Mouse (Mus musculus) adrenal gland, postnatal 4 days (tissue): ENCODE results near the gene Svip. TPM values are rescaled to one million over a fixed set of nuclear protein-coding genes. Genes with fewer than 3 reads are reported as not detected.

Source experiments
- DNase-seq, 2 experiments: peaks; one replicate each; pipeline ENCODE4 v3.0.0; 2021 to 2022; ENCODE audit warnings: low spot score in 2 of 2, mixed read lengths in 2 of 2
- long read RNA-seq, 2 experiments: library from polyadenylated mRNA; stranded (forward); transcript quantifications; one replicate each; pipeline ENCODE4 v2.0.0; 2021
- total RNA-seq, 2 experiments: library from RNA; stranded (reverse); gene quantifications; 2 replicates each; pipeline ENCODE4 v1.2.3; 2021

Svip gene
- 10 to 100 TPM; 12.7 to 14.2 TPM for total RNA-seq
- long read RNA-seq, experiment 1, transcript Svip-201 (4 exons, 3,053 nt): major isoform, 9 of 11 reads
- long read RNA-seq, experiment 1, partial matches to known transcripts: 0 of 11 reads
- long read RNA-seq, experiment 1, other reads (novel, unspliced or antisense): 2 of 11 reads
- long read RNA-seq, experiment 2, transcript Svip-201 (4 exons, 3,053 nt): major isoform, 18 of 23 reads
- long read RNA-seq, experiment 2, partial matches to known transcripts: 3 of 23 reads
- long read RNA-seq, experiment 2, other reads (novel, unspliced or antisense): 2 of 23 reads

GRCm38 (mm10) chr7:52005511-52006295 is at the start of gene Svip:
Gene Svip, minus strand, starts transcription at chr7:52006018.
- peak; percentile 56 to 74 for DNase-seq

GRCm38 (mm10) chr7:52037600-52038582 is 32.1 kb upstream of the Svip start:
- no peak for DNase-seq

GRCm38 (mm10) chr7:52024050-52024626 is 18.3 kb upstream of the Svip start:
- no peak for DNase-seq

GRCm38 (mm10) chr7:52022039-52022438 is 16.2 kb upstream of the Svip start:
- no peak for DNase-seq

- no peak for DNase-seq
Measured at GRCm38 (mm10) chr7:52015628-52016027, 9.8 kb upstream of the Svip start, which contains the start of gene 1700015G11Rik. Gene 1700015G11Rik, minus strand, starts transcription at chr7:52015728.

GRCm38 (mm10) chr7:52015180-52015579 is 9.4 kb upstream of the Svip start:
- DNase-seq: no peak

GRCm38 (mm10) chr7:52013457-52013856 is 7.6 kb upstream of the Svip start:
- no peak for DNase-seq

- DNase-seq: no peak
Measured at GRCm38 (mm10) chr7:52007138-52007537, 1.3 kb upstream of the Svip start.

GRCm38 (mm10) chr7:52006296-52006630 is 445 bp upstream of the Svip start:
- DNase-seq: no peak

- DNase-seq: no peak
Measured at GRCm38 (mm10) chr7:51991020-51991419, 14.8 kb downstream of the Svip start.

GRCm38 (mm10) chr7:51986909-51987308 is 18.9 kb downstream of the Svip start:
- no peak for DNase-seq

GRCm38 (mm10) chr7:51985763-51986162 is 20.1 kb downstream of the Svip start:
- no peak for DNase-seq

- DNase-seq: no peak
Measured at GRCm38 (mm10) chr7:51982303-51982702, 23.5 kb downstream of the Svip start.

- DNase-seq: no peak
Measured at GRCm38 (mm10) chr7:51979271-51979670, 26.5 kb downstream of the Svip start.

- no peak for DNase-seq
Measured at GRCm38 (mm10) chr7:51975181-51975580, 30.6 kb downstream of the Svip start.

GRCm38 (mm10) chr7:51973526-51973925 is 32.3 kb downstream of the Svip start:
- DNase-seq: no peak

- DNase-seq: no peak
Measured at GRCm38 (mm10) chr7:51973091-51973490, 32.7 kb downstream of the Svip start.

GRCm38 (mm10) chr7:51972252-51972855 is 33.5 kb downstream of the Svip start:
- DNase-seq: no peak

- DNase-seq: no peak
Measured at GRCm38 (mm10) chr7:51969379-51969778, 36.4 kb downstream of the Svip start.

- DNase-seq: no peak
Measured at GRCm38 (mm10) chr7:51967581-51967980, 38.2 kb downstream of the Svip start.

- no peak for DNase-seq
Measured at GRCm38 (mm10) chr7:51964681-51965080, 41.1 kb downstream of the Svip start.
